Mouse (Mus musculus) forebrain, postnatal 0 days (tissue): ENCODE data around the gene Ttf1. TPM values are rescaled to one million over a fixed set of nuclear protein-coding genes. Genes with fewer than 3 reads are reported as not detected.

Experiments
- ATAC-seq: fragments of 200-750 bp; cut with Nextera tagmentation; 2 replicates; pipeline ENCODE4 v1.8.0; 2017; ENCODE audit warnings: mild to moderate bottlenecking, moderate library complexity
- DNase-seq: peaks from one replicate; pipeline ENCODE4 v3.0.0-alpha.2; 2015
- H3K27ac ChIP-seq: fragments of 300-500 bp; sonication (generic); 2 replicates; pipeline ENCODE4 v1.5.1; 2014; ENCODE audit warnings: low read depth, mild to moderate bottlenecking, antibody characterized with exemption, low read length, moderate library complexity, mixed read lengths
- H3K27me3 ChIP-seq: fragments of 300-500 bp; sonication (generic); 2 replicates; pipeline ENCODE4 v1.6.1; 2014; ENCODE audit warnings: mild to moderate bottlenecking, low read length, mixed read lengths; ENCODE audit not compliant: insufficient read depth
- H3K36me3 ChIP-seq: fragments of 300-500 bp; sonication (generic); 2 replicates; pipeline ENCODE4 v1.6.1; 2014; ENCODE audit warnings: mild to moderate bottlenecking, moderate library complexity; ENCODE audit not compliant: insufficient read depth
- H3K4me1 ChIP-seq: fragments of 300-500 bp; sonication (generic); 2 replicates; pipeline ENCODE4 v1.6.1; 2014; ENCODE audit warnings: antibody characterized with exemption; ENCODE audit not compliant: insufficient read depth
- H3K4me2 ChIP-seq: fragments of 300-500 bp; sonication (generic); 2 replicates; pipeline ENCODE4 v1.6.1; 2014; ENCODE audit warnings: low read depth, mild to moderate bottlenecking, moderate library complexity
- H3K4me3 ChIP-seq: fragments of 300-500 bp; sonication (generic); 2 replicates; pipeline ENCODE4 v1.5.1; 2014; ENCODE audit warnings: low read depth, low read length, mixed read lengths
- H3K9ac ChIP-seq: fragments of 300-500 bp; sonication (generic); 2 replicates; pipeline ENCODE4 v1.6.1; 2014; ENCODE audit warnings: mild to moderate bottlenecking
- H3K9me3 ChIP-seq: fragments of 300-500 bp; sonication (generic); 2 replicates; pipeline ENCODE4 v1.6.1; 2016; ENCODE audit warnings: low read length
- CTCF ChIP-seq: sonication (generic); IDR thresholded peaks from 2 replicates; pipeline ENCODE4 v1.5.1; 2016; ENCODE audit warnings: antibody characterized with exemption, control low read depth, low read depth
- polyA plus RNA-seq: library from polyadenylated mRNA; unstranded; fragments of >200 nt; fragmentation: Nextera tagmentation; extraction: Ambion mirVana; gene quantifications from 2 replicates; pipeline ENCODE4 v1.2.1, GENCODE M21; 2015
- total RNA-seq: library from RNA; depleted of rRNA; stranded (reverse); fragments of >200 nt; gene quantifications from 2 replicates; pipeline ENCODE4 v1.2.3, GENCODE M21; 2014; rRNA removed

Gene Ttf1
- total and polyA plus RNA-seq, 2 experiments from 2014 or later, result 3.4 to 72.5 TPM

- no peak overlapping the region for H3K4me3 ChIP-seq
Measured at GRCm38 (mm10) chr2:29135161-29135560, 75.1 kb downstream of the Ttf1 start.

More at GRCm38 (mm10) chr2:29135161-29135560, 75.1 kb downstream of the Ttf1 start:
- Histone ChIP-seq H3K27ac (no peak overlapping the region), H3K4me2 (no peak overlapping the region), H3K9ac (no peak overlapping the region), H3K4me1 (no peaks in the 10 kb centered on the region), H3K27me3 (no peaks in the 10 kb centered on the region), H3K36me3 (peaks cover 38% of the 10 kb centered on the region), H3K9me3 (no peaks in the 10 kb centered on the region)
- no peak for ATAC-seq
- TF ChIP-seq CTCF, result no peak
- DNase-seq, result no peak

Other genes with a start within 250 kb of the Ttf1 start
- 59.4 and 86.0 TPM in 2 replicates for gene Gtf3c4, start 219.9 kb upstream of the Ttf1 start, total RNA-seq
- 11.1 and 15.8 TPM in 2 replicates for gene Gtf3c4, start 219.9 kb upstream of the Ttf1 start, polyA plus RNA-seq
- gene Ddx31, start 219.9 kb upstream of the Ttf1 start, total RNA-seq, result 22.3 and 22.9 TPM in 2 replicates
- gene Ddx31, start 219.9 kb upstream of the Ttf1 start, polyA plus RNA-seq, result 9.0 and 10.0 TPM in 2 replicates
- 0.38 and 0.57 TPM in 2 replicates for gene Barhl1, start 143.6 kb upstream of the Ttf1 start, total RNA-seq
- gene Barhl1, start 143.6 kb upstream of the Ttf1 start, polyA plus RNA-seq, result 0.16 and 1.0 TPM in 2 replicates
- 0.57 TPM in 1 of 2 replicates, not detected in the other for gene Cfap77, start 5.2 kb upstream of the Ttf1 start, total RNA-seq
- 0.43 and 0.59 TPM in 2 replicates for gene Cfap77, start 5.2 kb upstream of the Ttf1 start, polyA plus RNA-seq
- gene Setx, start 63.9 kb downstream of the Ttf1 start, total RNA-seq, result 59.9 and 64.8 TPM in 2 replicates
- gene Setx, start 63.9 kb downstream of the Ttf1 start, polyA plus RNA-seq, result 9.3 and 13.2 TPM in 2 replicates
- gene Ntng2, start 192.7 kb downstream of the Ttf1 start, total RNA-seq, result 33.0 and 33.6 TPM in 2 replicates
- 8.0 and 8.6 TPM in 2 replicates for gene Ntng2, start 192.7 kb downstream of the Ttf1 start, polyA plus RNA-seq